8 mouse cellular contexts compared by ENCODE assay signal in genomic region chr6:136857186-136857872, GRCm38 (mm10). TPM values are rescaled to one million over a fixed set of nuclear protein-coding genes. Genes with fewer than 3 reads are reported as not detected.
DNase-seq lines count a peak whose midpoint lies in the region; ATAC-seq and TF ChIP-seq lines count a peak whose summit lies in the region.

TSS of gene Art4 (minus strand) at chr6:136857733.

- peaks cover 31% of the 10 kb centered on the region for H3K4me1 ChIP-seq in limb, embryonic 12.5 days (replicated peaks)
- H3K4me1 ChIP-seq in hindbrain, postnatal 0 days (ENCODE audit: insufficient read depth, low read length) = no peaks in the 10 kb centered on the region

- WGBS in limb, embryonic 12.5 days = 60% methylated on average over 18 of the region's 18 CpGs
- 77% methylated on average over 18 of the region's 18 CpGs for WGBS in hindbrain, postnatal 0 days

- ATAC-seq in CD4-positive, CD25-positive, alpha-beta regulatory T cell, adult 4 months = peak; percentile 19
- no peak for ATAC-seq in limb, embryonic 12.5 days (ENCODE audit: insufficient number of reproducible peaks, insufficient read depth, low FRiP score, low TSS enrichment, low read depth)
- ATAC-seq in monocyte, adult 5-6 weeks (replicated peaks; ENCODE audit: insufficient number of reproducible peaks, low FRiP score, low TSS enrichment, poor library complexity, severe bottlenecking) = no peak
- no peak for ATAC-seq in hindbrain, postnatal 0 days

- no peaks in the 10 kb centered on the region; the same call in 1 of the 2 replicates for H3K27me3 ChIP-seq in limb, embryonic 12.5 days
- H3K27me3 ChIP-seq in hindbrain, postnatal 0 days (ENCODE audit: insufficient read depth, low read length) = no peaks in the 10 kb centered on the region

- peak; percentile 50 for DNase-seq in adrenal gland, postnatal 14 days
- DNase-seq in heart, adult 9 months (ENCODE audit: low spot score in 2 of 2) = peak; percentile 49 to 52
- DNase-seq in spleen, adult 12 weeks (ENCODE audit: low spot score) = peak; percentile 74
- no peak for DNase-seq in hindbrain, postnatal 0 days (ENCODE audit: low spot score)
- no peak for DNase-seq in adipocyte (ENCODE audit: low spot score)

- no peaks in the 10 kb centered on the region for H3K36me3 ChIP-seq in limb, embryonic 12.5 days
- H3K36me3 ChIP-seq in hindbrain, postnatal 0 days (ENCODE audit: insufficient read depth, low read length) = no peaks in the 10 kb centered on the region

- H3K4me3 ChIP-seq in limb, embryonic 12.5 days (replicated peaks) = peak within 1 kb of the TSS; percentile 8; the same call in 1 of the 2 replicates
- no peak within 1 kb of the TSS for H3K4me3 ChIP-seq in hindbrain, postnatal 0 days (ENCODE audit: low read length)

- no peaks in the 10 kb centered on the region for H3K9me3 ChIP-seq in limb, embryonic 12.5 days
- H3K9me3 ChIP-seq in hindbrain, postnatal 0 days (ENCODE audit: low read length) = no peaks in the 10 kb centered on the region

- H3K27ac ChIP-seq in limb, embryonic 12.5 days = peak within 1 kb of the TSS; percentile 32; the same call in 1 of the 2 replicates
- H3K27ac ChIP-seq in hindbrain, postnatal 0 days = no peak within 1 kb of the TSS

- H3K9ac ChIP-seq in limb, embryonic 12.5 days (replicated peaks) = no peak within 1 kb of the TSS
- H3K9ac ChIP-seq in hindbrain, postnatal 0 days (replicated peaks; ENCODE audit: low read length) = no peak within 1 kb of the TSS

- H3K4me2 ChIP-seq in limb, embryonic 12.5 days = peak within 1 kb of the TSS; percentile 18
- no peak within 1 kb of the TSS for H3K4me2 ChIP-seq in hindbrain, postnatal 0 days (ENCODE audit: low read depth, low read length)

- no peak for TF ChIP-seq CTCF in hindbrain, postnatal 0 days (IDR thresholded peaks at IDR 0.05; ENCODE audit: low read depth)

RNA-seq across cellular contexts. Expression of gene Art4, which starts in this region (rescaled TPM):
- 1 to 10 TPM; 3.7 to 5.7 TPM for polyA plus RNA-seq in CD4-positive, CD25-positive, alpha-beta regulatory T cell, adult 4 months (2017; shearing (Covaris generic))
- 6.0 and 7.4 TPM in 2 replicates for total RNA-seq in adrenal gland, postnatal 14 days (2021)
- 1.8 and 2.5 TPM in 2 replicates for polyA plus RNA-seq in limb, embryonic 12.5 days (2016; fragmentation: Nextera tagmentation; extraction: Ambion mirVana)
- not detected in 3 replicates for total RNA-seq in monocyte, adult 5-6 weeks (2017)
- 0.37 and 0.43 TPM in 2 replicates for total RNA-seq in hindbrain, postnatal 0 days (2014; rRNA removed)
- 0.25 and 0.34 TPM in 2 replicates for polyA plus RNA-seq in hindbrain, postnatal 0 days (2015; fragmentation: Nextera tagmentation; extraction: Ambion mirVana)

Comparison
In these comparisons a context has a peak if more than half of its experiments do, and no peak if none do; other contexts are left out.
1. DNase-seq: peak in adrenal gland, postnatal 14 days (single experiment), heart, adult 9 months (2 of 2) and spleen, adult 12 weeks (single experiment); none in hindbrain, postnatal 0 days (single experiment) and adipocyte (single experiment).